Mouse (Mus musculus): ENCODE data around the gene Gm45716. TPM values are rescaled to one million over a fixed set of nuclear protein-coding genes. Genes with fewer than 3 reads are reported as not detected.

Gene Gm45716
- polyA plus RNA-seq, 1 experiment from 2014 or later = 24.9 TPM

DNA sequence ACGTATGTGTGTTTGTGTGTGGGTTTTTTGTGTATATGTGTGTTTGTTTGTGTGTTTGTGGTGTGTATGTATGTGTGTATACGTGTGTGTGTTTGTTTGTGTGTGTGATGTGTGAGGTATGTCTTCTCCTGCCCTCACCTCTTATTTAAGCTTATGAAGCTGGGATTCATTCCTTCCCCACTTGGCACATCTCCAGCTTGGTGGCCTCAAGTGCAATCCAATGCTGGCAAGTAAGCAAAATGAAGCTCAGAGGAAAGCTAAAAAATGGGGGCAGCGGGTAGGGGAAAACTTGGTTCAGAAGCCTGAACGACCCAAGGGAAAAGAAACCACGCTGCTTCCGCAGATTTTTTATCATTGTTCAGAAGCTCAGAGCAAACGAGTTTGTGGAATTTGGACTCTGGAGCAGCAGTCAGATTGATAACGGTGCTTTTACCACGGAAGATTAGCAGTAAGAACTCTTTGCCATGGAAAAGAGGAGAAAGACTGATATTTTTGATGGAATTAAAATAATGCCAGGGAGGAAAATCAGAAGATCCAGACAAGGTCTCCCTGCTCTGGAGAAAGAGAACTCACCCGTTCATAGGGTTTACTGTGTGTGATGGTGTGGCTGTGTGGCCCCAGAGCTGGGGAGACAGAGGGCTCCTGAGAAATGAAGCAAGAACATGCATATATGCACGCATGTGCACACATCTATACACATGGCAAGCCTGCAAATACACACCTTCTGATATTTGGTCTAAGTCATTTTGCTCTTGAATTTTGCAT lies 8.5 kb downstream of the Gm45716 start:
- Histone ChIP-seq H3K9me3 (ENCODE audit: control insufficient read depth, low read length) (no peaks in the 10 kb centered on the region), H3K4me1 (ENCODE audit: control insufficient read depth, insufficient read depth, low read length) (no peaks in the 10 kb centered on the region), H3K4me3 (ENCODE audit: low read depth, low read length) (no peak overlapping the region), H3K27me3 (ENCODE audit: control insufficient read depth, insufficient read depth, low read length) (no peaks in the 10 kb centered on the region), H3K27ac (ENCODE audit: low read depth, low read length) (no peak overlapping the region), H3K9ac (replicated peaks; ENCODE audit: low read depth, low read length) (no peak overlapping the region), H3K4me2 (ENCODE audit: low read depth, low read length) (no peak overlapping the region), H3K36me3 (ENCODE audit: control insufficient read depth, insufficient read depth, low read length) (no peaks in the 10 kb centered on the region)
- WGBS = 74% methylated on average over 11 of the region's 11 CpGs
- ATAC-seq (ENCODE audit: low read depth) = no peak

DNA sequence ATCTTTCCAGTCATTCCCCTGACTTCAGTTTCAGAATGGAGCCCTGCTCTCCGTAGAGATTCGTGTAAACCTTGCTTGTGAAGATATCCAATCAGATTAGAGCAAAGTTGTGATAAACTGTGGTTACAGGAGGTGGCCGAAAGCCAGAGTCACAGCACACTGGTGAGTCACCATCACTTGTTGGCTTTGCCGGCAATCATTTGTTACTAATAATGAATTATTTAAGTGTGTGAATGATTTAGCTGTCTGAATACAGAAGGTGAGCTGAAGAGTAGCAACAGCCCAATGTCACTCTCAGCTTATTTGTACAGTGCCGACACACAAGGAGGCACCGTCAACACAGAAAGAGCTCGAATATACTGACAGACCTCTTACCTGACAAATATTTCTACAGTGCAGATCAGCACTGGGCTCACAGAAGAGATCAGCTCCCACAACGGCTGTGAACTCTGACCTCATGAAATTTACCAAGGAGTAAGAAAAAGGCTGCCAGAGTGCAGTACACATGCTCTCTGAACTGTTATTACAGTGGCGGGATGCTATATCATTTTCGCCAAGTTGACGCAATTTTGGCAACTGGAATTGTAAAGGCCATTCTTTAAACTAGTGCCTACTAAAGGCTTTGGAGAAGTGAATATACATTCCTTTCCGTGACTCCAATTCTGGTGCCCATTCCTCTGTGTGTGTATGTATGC lies 9.2 kb downstream of the Gm45716 start:
- no peaks in the 10 kb centered on the region for H3K27me3 ChIP-seq (ENCODE audit: control insufficient read depth, insufficient read depth, low read length)
- H3K36me3 ChIP-seq (ENCODE audit: control insufficient read depth, insufficient read depth, low read length) = no peaks in the 10 kb centered on the region
- no peak overlapping the region for H3K4me2 ChIP-seq (ENCODE audit: low read depth, low read length)
- no peak overlapping the region for H3K27ac ChIP-seq (ENCODE audit: low read depth, low read length)
- WGBS = 89% methylated on average over 12 of the region's 12 CpGs
- no peaks in the 10 kb centered on the region for H3K4me1 ChIP-seq (ENCODE audit: control insufficient read depth, insufficient read depth, low read length)
- H3K9ac ChIP-seq (replicated peaks; ENCODE audit: low read depth, low read length) = no peak overlapping the region
- no peaks in the 10 kb centered on the region for H3K9me3 ChIP-seq (ENCODE audit: control insufficient read depth, low read length)
- no peak overlapping the region for H3K4me3 ChIP-seq (ENCODE audit: low read depth, low read length)
- no peak for ATAC-seq (ENCODE audit: low read depth)

DNA sequence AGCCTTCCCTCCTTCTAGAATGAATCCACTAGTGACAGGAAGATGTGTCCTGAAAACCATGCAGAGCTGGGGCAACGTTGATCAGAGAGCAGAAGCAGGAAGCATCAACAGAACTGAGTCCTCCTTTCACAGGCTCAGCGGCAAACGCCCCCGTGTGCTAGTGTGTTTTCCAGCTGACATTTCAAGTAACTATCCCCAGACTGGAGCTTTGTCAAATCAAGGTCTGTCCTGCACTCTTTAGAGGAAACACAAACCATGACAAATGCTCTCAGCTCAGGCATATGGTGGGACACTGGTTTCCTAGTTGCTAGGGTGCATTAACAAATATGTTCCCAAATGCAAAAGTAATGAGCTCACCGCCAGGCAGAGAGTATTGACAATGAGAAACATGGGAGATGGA lies 10.6 kb downstream of the Gm45716 start:
- Histone ChIP-seq H3K36me3 (ENCODE audit: control insufficient read depth, insufficient read depth, low read length) (no peaks in the 10 kb centered on the region), H3K9me3 (ENCODE audit: control insufficient read depth, low read length) (no peaks in the 10 kb centered on the region), H3K4me3 (ENCODE audit: low read depth, low read length) (no peak overlapping the region), H3K4me1 (ENCODE audit: control insufficient read depth, insufficient read depth, low read length) (no peaks in the 10 kb centered on the region), H3K27ac (ENCODE audit: low read depth, low read length) (no peak overlapping the region), H3K27me3 (ENCODE audit: control insufficient read depth, insufficient read depth, low read length) (no peaks in the 10 kb centered on the region), H3K4me2 (ENCODE audit: low read depth, low read length) (no peak overlapping the region), H3K9ac (replicated peaks; ENCODE audit: low read depth, low read length) (no peak overlapping the region)
- 53% methylated on average over 5 of the region's 5 CpGs for WGBS
- ATAC-seq (ENCODE audit: low read depth) = no peak

DNA sequence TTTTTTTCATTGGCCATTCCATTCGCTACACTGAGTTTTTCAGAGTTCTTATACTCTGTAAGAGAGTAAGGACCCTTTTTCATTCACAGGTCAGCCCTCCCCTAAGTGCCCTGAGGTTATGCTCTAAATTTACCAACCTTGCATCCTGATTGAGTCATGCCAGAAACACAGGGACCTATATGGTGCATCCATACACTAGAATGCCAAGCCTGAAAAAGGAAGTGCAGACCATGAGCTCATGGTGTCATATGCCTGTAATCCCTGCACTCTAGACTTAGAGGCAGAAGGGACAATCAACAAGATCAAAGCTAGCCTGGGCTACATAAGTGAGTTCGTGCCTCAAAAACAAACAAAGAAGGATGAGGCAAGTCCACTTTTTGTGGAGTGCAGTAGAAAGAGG lies 13.3 kb downstream of the Gm45716 start:
- no peak overlapping the region for H3K4me2 ChIP-seq (ENCODE audit: low read depth, low read length)
- WGBS = 85% methylated on average over 2 of the region's 2 CpGs
- no peaks in the 10 kb centered on the region for H3K27me3 ChIP-seq (ENCODE audit: control insufficient read depth, insufficient read depth, low read length)
- H3K4me3 ChIP-seq (ENCODE audit: low read depth, low read length) = no peak overlapping the region
- no peak for ATAC-seq (ENCODE audit: low read depth)
- no peaks in the 10 kb centered on the region for H3K36me3 ChIP-seq (ENCODE audit: control insufficient read depth, insufficient read depth, low read length)
- no peak overlapping the region for H3K27ac ChIP-seq (ENCODE audit: low read depth, low read length)
- no peak overlapping the region for H3K9ac ChIP-seq (replicated peaks; ENCODE audit: low read depth, low read length)
- H3K9me3 ChIP-seq (ENCODE audit: control insufficient read depth, low read length) = no peaks in the 10 kb centered on the region
- no peaks in the 10 kb centered on the region for H3K4me1 ChIP-seq (ENCODE audit: control insufficient read depth, insufficient read depth, low read length)

DNA sequence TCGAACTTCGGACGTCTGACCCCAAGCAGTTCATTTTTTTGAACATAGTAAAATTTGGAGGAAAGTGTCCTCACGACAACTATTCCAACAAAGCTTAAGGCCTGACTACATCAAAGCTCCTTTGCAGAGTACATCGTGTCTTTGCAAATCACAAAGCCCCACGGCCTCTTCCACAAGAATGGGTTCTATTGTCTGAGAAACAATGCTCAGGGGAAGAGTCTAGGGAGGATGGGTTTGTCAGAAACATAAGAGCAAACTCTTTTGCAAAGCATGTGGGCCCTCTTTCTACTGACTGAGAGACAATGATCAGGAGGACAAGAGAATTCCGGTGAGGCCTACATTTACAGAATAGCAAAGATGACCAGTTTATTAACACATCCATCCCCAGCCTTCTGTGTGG lies 26.8 kb downstream of the Gm45716 start:
- ATAC-seq (ENCODE audit: low read depth) = no peak
- no peak overlapping the region for H3K9ac ChIP-seq (replicated peaks; ENCODE audit: low read depth, low read length)
- WGBS = 46% methylated on average over 7 of the region's 7 CpGs
- H3K9me3 ChIP-seq (ENCODE audit: control insufficient read depth, low read length) = no peaks in the 10 kb centered on the region
- H3K27ac ChIP-seq (ENCODE audit: low read depth, low read length) = no peak overlapping the region
- no peaks in the 10 kb centered on the region for H3K36me3 ChIP-seq (ENCODE audit: control insufficient read depth, insufficient read depth, low read length)
- H3K4me3 ChIP-seq (ENCODE audit: low read depth, low read length) = no peak overlapping the region
- H3K4me1 ChIP-seq (ENCODE audit: control insufficient read depth, insufficient read depth, low read length) = no peaks in the 10 kb centered on the region
- H3K27me3 ChIP-seq (ENCODE audit: control insufficient read depth, insufficient read depth, low read length) = no peaks in the 10 kb centered on the region
- no peak overlapping the region for H3K4me2 ChIP-seq (ENCODE audit: low read depth, low read length)

DNA sequence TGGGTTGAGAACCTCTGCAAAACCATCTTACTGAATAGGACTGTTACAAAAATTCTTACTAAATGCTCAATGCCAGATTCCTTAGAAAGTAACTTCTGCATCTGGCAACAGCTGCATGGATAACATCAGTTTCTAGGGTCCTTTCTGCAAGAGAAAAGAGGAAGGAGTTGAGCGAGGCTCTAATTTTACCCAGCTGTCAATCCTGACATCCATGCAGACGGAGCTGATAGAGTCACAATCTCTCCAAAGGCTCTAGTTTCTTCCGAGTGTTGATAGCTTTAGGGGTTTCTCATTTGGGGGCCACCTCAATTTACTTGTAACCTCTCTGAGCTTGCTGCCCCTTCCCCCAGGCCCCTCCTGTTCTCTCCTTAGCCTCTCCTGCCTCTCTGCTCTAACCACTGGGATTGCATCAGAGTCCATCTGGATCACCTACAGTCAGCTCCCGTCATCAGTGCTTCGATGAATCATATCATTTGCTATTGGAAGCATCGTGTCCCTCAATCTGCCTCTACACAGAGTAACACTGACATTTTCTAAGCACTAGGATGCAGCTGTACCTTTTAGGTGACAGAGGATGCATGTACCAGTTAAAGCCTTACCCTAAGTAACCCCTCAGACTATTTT lies 32.7 kb downstream of the Gm45716 start:
- H3K9me3 ChIP-seq (ENCODE audit: control insufficient read depth, low read length) = no peaks in the 10 kb centered on the region
- ATAC-seq (ENCODE audit: low read depth) = no peak
- no peak overlapping the region for H3K9ac ChIP-seq (replicated peaks; ENCODE audit: low read depth, low read length)
- H3K36me3 ChIP-seq (ENCODE audit: control insufficient read depth, insufficient read depth, low read length) = no peaks in the 10 kb centered on the region
- no peaks in the 10 kb centered on the region for H3K4me1 ChIP-seq (ENCODE audit: control insufficient read depth, insufficient read depth, low read length)
- H3K27ac ChIP-seq (ENCODE audit: low read depth, low read length) = no peak overlapping the region
- H3K4me3 ChIP-seq (ENCODE audit: low read depth, low read length) = no peak overlapping the region
- no peaks in the 10 kb centered on the region for H3K27me3 ChIP-seq (ENCODE audit: control insufficient read depth, insufficient read depth, low read length)
- 76% methylated on average over 6 of the region's 6 CpGs for WGBS
- no peak overlapping the region for H3K4me2 ChIP-seq (ENCODE audit: low read depth, low read length)

DNA sequence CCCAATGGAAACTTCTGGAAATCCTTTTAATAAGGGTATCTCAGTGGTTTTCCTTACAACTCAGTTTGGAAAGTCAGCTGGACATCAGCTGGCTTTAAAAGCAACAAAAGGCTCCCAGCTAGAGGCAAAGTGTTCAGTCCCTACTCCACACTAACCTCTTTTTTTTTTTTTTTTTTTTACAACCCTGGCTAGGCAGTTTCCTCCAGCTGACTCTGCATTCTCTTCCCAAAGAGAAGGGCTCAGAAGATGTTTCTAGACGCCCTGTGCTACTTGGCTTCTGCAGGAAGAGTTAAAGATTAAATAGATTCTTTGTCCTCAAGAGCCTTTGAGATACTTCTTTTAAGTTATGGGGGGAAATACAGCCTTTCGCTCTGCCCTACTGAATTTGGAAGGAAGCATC lies 33.3 kb downstream of the Gm45716 start:
- H3K27me3 ChIP-seq (ENCODE audit: control insufficient read depth, insufficient read depth, low read length) = no peaks in the 10 kb centered on the region
- H3K4me3 ChIP-seq (ENCODE audit: low read depth, low read length) = no peak overlapping the region
- no peak overlapping the region for H3K9ac ChIP-seq (replicated peaks; ENCODE audit: low read depth, low read length)
- 13% methylated on average over 2 of the region's 2 CpGs for WGBS
- no peaks in the 10 kb centered on the region for H3K9me3 ChIP-seq (ENCODE audit: control insufficient read depth, low read length)
- H3K36me3 ChIP-seq (ENCODE audit: control insufficient read depth, insufficient read depth, low read length) = no peaks in the 10 kb centered on the region
- no peak overlapping the region for H3K27ac ChIP-seq (ENCODE audit: low read depth, low read length)
- H3K4me2 ChIP-seq (ENCODE audit: low read depth, low read length) = no peak overlapping the region
- H3K4me1 ChIP-seq (ENCODE audit: control insufficient read depth, insufficient read depth, low read length) = no peaks in the 10 kb centered on the region
- no peak for ATAC-seq (ENCODE audit: low read depth)

DNA sequence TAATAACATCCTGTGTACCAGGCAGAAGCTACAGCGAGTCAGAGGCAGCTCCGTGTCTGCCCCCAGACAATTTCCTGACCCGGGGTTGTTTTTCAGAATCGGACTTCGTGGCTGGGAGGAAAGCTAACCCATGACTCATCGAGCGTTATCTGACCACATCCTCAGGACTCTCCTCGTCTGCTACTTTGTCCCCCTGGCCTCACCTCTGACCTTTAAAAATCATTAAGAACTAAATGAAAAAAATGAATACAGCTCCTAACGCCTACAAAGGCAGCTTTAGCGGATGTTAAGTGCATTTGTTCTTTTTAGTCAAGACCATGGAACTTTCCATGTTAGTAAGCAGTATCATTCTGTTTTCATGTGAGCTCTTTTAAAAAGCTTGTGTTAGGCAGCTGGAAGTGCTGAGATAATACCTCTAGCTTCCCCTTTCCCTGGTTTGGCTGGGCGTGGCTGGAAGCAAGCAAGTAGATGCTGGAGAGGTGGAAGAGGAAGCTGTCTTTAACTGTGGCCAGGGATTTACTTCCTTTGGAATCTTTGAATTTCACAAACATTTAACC lies 37.5 kb downstream of the Gm45716 start:
- Histone ChIP-seq H3K4me2 (ENCODE audit: low read depth, low read length) (no peak overlapping the region), H3K4me1 (ENCODE audit: control insufficient read depth, insufficient read depth, low read length) (no peaks in the 10 kb centered on the region), H3K4me3 (ENCODE audit: low read depth, low read length) (no peak overlapping the region), H3K9ac (replicated peaks; ENCODE audit: low read depth, low read length) (no peak overlapping the region), H3K27me3 (ENCODE audit: control insufficient read depth, insufficient read depth, low read length) (no peaks in the 10 kb centered on the region), H3K9me3 (ENCODE audit: control insufficient read depth, low read length) (no peaks in the 10 kb centered on the region), H3K36me3 (ENCODE audit: control insufficient read depth, insufficient read depth, low read length) (no peaks in the 10 kb centered on the region), H3K27ac (ENCODE audit: low read depth, low read length) (no peak overlapping the region)
- no peak for ATAC-seq (ENCODE audit: low read depth)
- 80% methylated on average over 11 of the region's 11 CpGs for WGBS

Data from neural tube, embryonic 14.5 days (tissue).